Comparison of ENCODE assay signal across 24 mouse cellular contexts in genomic region chr15:98732006-98732531, GRCm38 (mm10). TPM values are rescaled to one million over a fixed set of nuclear protein-coding genes. Genes with fewer than 3 reads are reported as not detected.
"Had no signal": no experiment of that assay in that cellular context is flagged by ENCODE, and none has a peak within 500 bp of the region (broad histone marks: within the 10 kb centered on the region; RNA-seq: fewer than 3 reads in every experiment).

No protein-coding gene starts in this region.

- H3K9me3 ChIP-seq: lung, embryonic 15.5 days; megakaryocyte, embryonic 14.5 days; midbrain, embryonic 10.5 days; midbrain, embryonic 15.5 days; neural tube, embryonic 13.5 days; stomach, embryonic 15.5 days had no signal

- DNase-seq: kidney, adult 9 months; kidney, postnatal 14 days; kidney, postnatal 4 days; layer of hippocampus, adult 9-11 months; layer of hippocampus, postnatal 36 days; lung, adult 18-20 months; lung, postnatal 10 days; lung, postnatal 36 days; retina, postnatal 1 day; right cerebral cortex, postnatal 25 days; spleen, adult 18-20 months; thymus, adult 18-20 months; thymus, postnatal 14 days; thymus, postnatal 4 days had no signal

- H3K9ac ChIP-seq: lung, embryonic 15.5 days; midbrain, embryonic 15.5 days; neural tube, embryonic 13.5 days; stomach, embryonic 15.5 days had no signal

- H3K27ac ChIP-seq: left cerebral cortex, adult 2 months; lung, embryonic 15.5 days; midbrain, embryonic 10.5 days; midbrain, embryonic 15.5 days; neural tube, embryonic 13.5 days had no signal

- H3K27me3 ChIP-seq: stomach, embryonic 15.5 days had no signal

- H3K4me3 ChIP-seq: left cerebral cortex, adult 2 months; lung, embryonic 15.5 days; megakaryocyte, embryonic 14.5 days; midbrain, embryonic 10.5 days; midbrain, embryonic 15.5 days; neural tube, embryonic 13.5 days; stomach, embryonic 15.5 days had no signal

- ATAC-seq: hindbrain, embryonic 16.5 days; intestine, embryonic 16.5 days; midbrain, embryonic 15.5 days had no signal

- H3K4me2 ChIP-seq: lung, embryonic 15.5 days; midbrain, embryonic 15.5 days; neural tube, embryonic 13.5 days; stomach, embryonic 15.5 days had no signal

RNA-seq across cellular contexts. Expression of gene Ccdc65, which starts 24.1 kb away (rescaled TPM):
- total RNA-seq: neutrophil, adult 5-6 weeks had no signal

RNA-seq across cellular contexts. Expression of gene Wnt10b, which starts 45.9 kb away (rescaled TPM):
- polyA plus RNA-seq: midbrain, embryonic 15.5 days; neural tube, embryonic 13.5 days had no signal
